Mouse (Mus musculus): ENCODE results near the gene Msx1.

DNA sequence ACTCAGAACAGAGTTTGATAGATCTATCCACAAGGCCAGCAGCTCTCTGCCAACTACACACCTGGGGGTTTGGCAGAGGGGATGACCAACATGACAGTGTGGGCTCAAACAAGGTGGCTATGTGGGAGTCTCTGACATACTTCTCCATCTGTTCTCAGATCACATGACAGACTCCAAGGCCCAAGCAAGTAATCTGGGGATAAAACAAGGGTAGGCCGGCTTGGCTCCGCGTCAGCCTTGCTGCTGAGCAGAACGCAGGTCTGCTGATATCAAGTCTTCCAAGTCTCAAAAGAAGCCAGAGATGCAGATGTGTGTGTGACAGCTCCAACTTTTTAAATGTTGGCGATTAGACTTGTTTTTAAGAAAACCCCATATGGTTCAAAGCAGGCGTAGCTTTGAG, 28.7 kb downstream of the Msx1 start:
- no peak for TF ChIP-seq CTCF (IDR thresholded peaks at IDR 0.05; ENCODE audit: extremely low read depth, insufficient read length, insufficient replicate concordance, low read depth, low read length)
- TF ChIP-seq POLR2A (IDR thresholded peaks at IDR 0.05; ENCODE audit: low read depth, low read length), result no peak

Data from small intestine, adult 2 months (tissue).